Mouse (Mus musculus): ENCODE results near the gene Fxyd5. TPM values are rescaled to one million over a fixed set of nuclear protein-coding genes. Genes with fewer than 3 reads are reported as not detected.

The Fxyd5 gene
- polyA plus RNA-seq (2021; fragmentation: Nextera tagmentation): 10.3 and 15.4 TPM in 2 replicates
- long read RNA-seq, experiment 1, partial matches to known transcripts: 0 of 6 reads
- long read RNA-seq, experiment 1, other reads (novel, unspliced or antisense): 0 of 6 reads
- long read RNA-seq, experiment 2, partial matches to known transcripts: 0 of 2 reads
- long read RNA-seq, experiment 2, other reads (novel, unspliced or antisense): 2 of 2 reads

DNA sequence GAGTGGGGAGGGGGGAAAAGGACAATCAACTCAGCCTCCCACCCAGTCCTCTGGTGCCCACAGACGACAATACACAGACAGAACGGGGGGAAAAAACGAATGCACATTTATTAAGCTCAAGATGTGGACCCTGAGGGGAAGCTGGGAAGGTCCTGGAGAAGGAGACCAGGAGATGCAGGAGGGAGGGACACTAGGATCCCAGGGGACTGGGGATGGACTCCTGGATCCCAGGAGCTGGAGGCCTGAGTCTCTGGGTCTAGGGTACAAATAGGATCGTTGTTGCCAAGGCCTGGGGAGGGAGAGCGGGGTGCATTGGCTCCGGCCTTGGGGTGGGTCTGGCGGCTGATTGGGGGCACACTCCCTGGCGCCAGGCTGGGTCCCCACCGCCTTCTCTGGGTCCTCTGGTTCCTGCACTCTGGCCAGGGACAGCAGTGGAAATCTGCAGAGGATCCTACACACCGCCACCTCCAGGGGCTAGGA, at the start of gene Fxyd5:
Gene Fxyd5 (minus strand): TSS at position 51 of the 480 bp plus-strand sequence.

DNA sequence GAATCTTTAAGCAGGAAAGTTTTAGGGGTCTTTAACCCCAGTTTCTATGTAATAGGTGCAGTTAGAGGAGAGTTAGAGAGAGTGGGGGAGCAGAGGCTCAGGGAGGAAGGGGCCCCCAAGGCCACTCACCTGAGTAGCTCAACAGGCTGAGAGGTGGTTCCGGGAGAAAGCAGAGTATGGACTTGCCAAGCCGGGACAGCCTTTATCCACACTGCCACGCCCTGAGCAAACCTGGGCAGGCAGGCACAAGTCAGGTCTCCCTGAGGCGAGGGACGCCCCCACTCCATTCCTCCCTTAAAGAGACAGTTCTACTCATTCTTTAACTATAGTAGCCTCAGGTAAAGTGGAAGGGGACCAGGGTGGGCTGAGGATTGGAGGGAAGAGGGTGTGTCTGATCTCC, 34.2 kb upstream of the Fxyd5 start, which contains the start of gene Fxyd3:
Gene Fxyd3 (minus strand): TSS at position 213 of the 400 bp plus-strand sequence.

DNA sequence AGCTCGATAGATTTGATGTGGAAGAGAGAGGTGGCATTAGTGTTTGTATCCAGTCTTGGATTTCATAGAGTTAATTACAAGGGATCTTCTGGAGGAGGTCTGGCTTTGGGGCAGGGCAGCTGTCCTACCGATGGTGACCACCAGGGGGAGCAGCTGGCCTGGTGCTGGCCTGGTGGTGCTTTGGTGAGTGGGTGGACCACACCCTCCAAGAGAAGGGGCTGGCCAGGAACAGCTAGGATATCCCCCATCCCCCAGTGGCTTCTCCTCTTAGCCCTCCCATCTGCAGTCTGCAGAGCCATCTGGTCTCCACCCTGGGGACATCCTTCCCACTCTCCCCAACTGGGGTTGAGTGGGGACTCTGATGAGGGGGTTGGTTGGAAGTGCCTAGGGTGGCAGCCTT, 16.8 kb upstream of the Fxyd5 start, which contains the start of gene Lgi4:
Gene Lgi4 (plus strand): TSS at position 235 of the 400 bp plus-strand sequence.

DNA sequence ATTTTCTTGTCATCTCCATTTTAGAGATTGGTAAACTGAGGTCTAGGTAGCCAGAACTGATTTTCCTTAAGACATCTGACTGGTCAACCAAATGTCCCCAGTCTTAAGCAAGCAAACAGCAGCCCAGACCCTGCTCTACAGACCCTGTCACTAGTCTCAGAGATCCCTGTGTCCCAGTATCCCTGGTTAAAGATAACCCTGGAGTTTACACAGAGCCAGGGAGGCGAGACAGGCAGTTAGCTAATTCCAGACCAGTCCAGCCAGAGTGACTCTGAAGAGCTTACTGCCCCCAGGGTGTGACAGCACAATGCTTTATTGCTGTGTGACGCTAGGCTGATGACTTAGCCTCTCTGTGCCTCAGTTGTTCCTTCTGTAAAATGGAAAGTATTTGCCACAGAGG, 14.8 kb upstream of the Fxyd5 start, which contains the start of gene Fxyd1:
Gene Fxyd1 (minus strand): TSS at position 129 of the 400 bp plus-strand sequence.

DNA sequence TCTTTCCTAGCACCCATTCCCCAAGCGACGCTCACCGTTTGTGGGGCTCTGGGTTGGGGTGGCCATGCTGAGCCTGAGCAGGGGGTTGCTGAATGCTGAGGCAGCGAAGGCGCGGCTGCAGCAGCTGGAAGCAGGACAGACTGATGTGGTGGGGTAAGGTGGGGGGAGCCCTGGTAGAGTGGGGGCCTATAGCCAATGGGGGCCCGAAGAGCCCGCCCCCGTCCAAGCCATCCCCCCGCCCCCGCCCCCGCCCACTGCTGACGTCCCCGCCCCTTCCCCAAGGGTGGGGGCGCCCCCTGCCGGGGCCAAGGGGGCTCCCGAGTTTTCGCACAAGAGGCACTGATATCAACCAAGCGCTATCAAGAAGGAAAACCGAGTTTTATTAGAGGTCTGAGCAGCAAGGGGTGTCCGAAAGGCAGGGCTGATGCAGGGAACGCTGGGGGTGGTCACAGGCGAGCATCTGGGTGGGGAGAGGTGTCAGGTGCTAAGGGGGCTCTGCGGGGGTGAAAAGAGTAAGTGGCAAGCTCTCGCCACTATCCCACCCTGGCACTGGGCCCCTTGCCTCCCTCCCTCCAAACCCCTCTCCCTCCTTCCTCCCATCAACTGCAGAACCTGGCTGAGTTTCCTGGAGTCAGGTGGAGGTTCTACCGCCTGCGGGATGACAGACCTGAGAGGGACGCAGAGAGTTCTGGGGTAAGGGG, 9.2 kb upstream of the Fxyd5 start, which contains the start of gene Fxyd7:
Gene Fxyd7 (minus strand): TSS at position 147 of the 701 bp plus-strand sequence.

Small RNA genes lying within 50 kb of the gene (microRNA-seq; reads per million reads assigned to microRNA genes)
- not detected for gene Mir7050

Other genes starting within 250 kb of the Fxyd5 start
- gene Ffar2, start 218.7 kb downstream of the Fxyd5 start, polyA plus RNA-seq (2021; fragmentation: Nextera tagmentation): not detected in 2 replicates
- gene Ffar3, start 186.3 kb downstream of the Fxyd5 start, polyA plus RNA-seq (2021; fragmentation: Nextera tagmentation): not detected in 2 replicates
- not detected in 2 replicates for gene Ffar1, start 180.9 kb downstream of the Fxyd5 start, polyA plus RNA-seq (2021; fragmentation: Nextera tagmentation)
- 0.04 and 0.13 TPM in 2 replicates for gene Cd22, start 162.1 kb downstream of the Fxyd5 start, polyA plus RNA-seq (2021; fragmentation: Nextera tagmentation)
- 78.5 and 92.5 TPM in 2 replicates for gene Mag, start 127.6 kb downstream of the Fxyd5 start, polyA plus RNA-seq (2021; fragmentation: Nextera tagmentation)
- not detected in 2 replicates for gene Hamp2, start 117.8 kb downstream of the Fxyd5 start, polyA plus RNA-seq (2021; fragmentation: Nextera tagmentation)
- not detected in 2 replicates for gene Hamp, start 98.4 kb downstream of the Fxyd5 start, polyA plus RNA-seq (2021; fragmentation: Nextera tagmentation)
- gene Usf2, start 85.7 kb downstream of the Fxyd5 start, polyA plus RNA-seq (2021; fragmentation: Nextera tagmentation): 13.1 and 13.9 TPM in 2 replicates
- gene Lsr, start 69.0 kb downstream of the Fxyd5 start, polyA plus RNA-seq (2021; fragmentation: Nextera tagmentation): 6.0 and 7.0 TPM in 2 replicates
- gene Fam187b, start 68.7 kb downstream of the Fxyd5 start, polyA plus RNA-seq (2021; fragmentation: Nextera tagmentation): 0.11 and 0.83 TPM in 2 replicates
- 175 and 204 TPM in 2 replicates for gene Fxyd7, start 9.0 kb upstream of the Fxyd5 start, polyA plus RNA-seq (2021; fragmentation: Nextera tagmentation)
- gene Fxyd1, start 14.7 kb upstream of the Fxyd5 start, polyA plus RNA-seq (2021; fragmentation: Nextera tagmentation): 223 and 537 TPM in 2 replicates
- gene Lgi4, start 16.9 kb upstream of the Fxyd5 start, polyA plus RNA-seq (2021; fragmentation: Nextera tagmentation): 6.2 and 7.4 TPM in 2 replicates
- 0.97 and 1.5 TPM in 2 replicates for gene Fxyd3, start 34.2 kb upstream of the Fxyd5 start, polyA plus RNA-seq (2021; fragmentation: Nextera tagmentation)
- 0.44 and 0.48 TPM in 2 replicates for gene Hpn, start 72.8 kb upstream of the Fxyd5 start, polyA plus RNA-seq (2021; fragmentation: Nextera tagmentation)
- gene Scn1b, start 84.5 kb upstream of the Fxyd5 start, polyA plus RNA-seq (2021; fragmentation: Nextera tagmentation): 62.7 and 80.2 TPM in 2 replicates
- 48.8 and 55.0 TPM in 2 replicates for gene Gramd1a, start 113.4 kb upstream of the Fxyd5 start, polyA plus RNA-seq (2021; fragmentation: Nextera tagmentation)
- gene Scgb2b2, start 248.0 kb upstream of the Fxyd5 start, polyA plus RNA-seq (2021; fragmentation: Nextera tagmentation): not detected in 2 replicates
- not detected in 2 replicates for gene Scgb1b2, start 249.3 kb upstream of the Fxyd5 start, polyA plus RNA-seq (2021; fragmentation: Nextera tagmentation)